Mouse (Mus musculus) Patski (cell line): ENCODE results near the gene Pi4ka. TPM values are rescaled to one million over a fixed set of nuclear protein-coding genes. Genes with fewer than 3 reads are reported as not detected.

ENCODE experiments used
- ATAC-seq: fragments of 100-300 bp; one replicate; pipeline ENCODE4 v1.8.0; 2021
- CTCF ChIA-PET: fragments of 350-600 bp; sonication (Branson Sonifier 250); formaldehyde crosslinking; loops from one replicate; lab custom pipeline; 2022; ENCODE audit warnings: inconsistent platforms; lab: Charles Lee
- POLR2A ChIA-PET: fragments of 350-600 bp; sonication (Branson Sonifier 250); formaldehyde crosslinking; loops from one replicate; lab custom pipeline; 2022; ENCODE audit warnings: antibody characterized with exemption, inconsistent platforms; lab: Charles Lee
- DNase-seq: peaks from one replicate; pipeline ENCODE4 v3.0.0-alpha.2; 2011; ENCODE audit warnings: low read depth, low spot score
- H3K27me3 ChIP-seq: fragments of 371-371 bp; one replicate; pipeline ENCODE4 v1.5.1; 2021
- CTCF ChIP-seq: fragments of 100-300 bp; IDR thresholded peaks from one replicate; pipeline ENCODE4 v1.5.1; 2021
- in situ Hi-C: fragments of 300-500 bp; cut with MboI; formaldehyde crosslinking; loops from 3 replicates; pipeline ENCODE4 v1.11.1; 2018; ENCODE audit warnings: low pct_unique_long_range_greater_than_20kb, mixed read lengths
- polyA plus RNA-seq: library from polyadenylated mRNA; unstranded; gene quantifications from one replicate; pipeline ENCODE4 v1.2.3, GENCODE M21; 2021

The Pi4ka gene
- polyA plus RNA-seq, 1 experiment from 2014 or later = 81.9 TPM

DNA sequence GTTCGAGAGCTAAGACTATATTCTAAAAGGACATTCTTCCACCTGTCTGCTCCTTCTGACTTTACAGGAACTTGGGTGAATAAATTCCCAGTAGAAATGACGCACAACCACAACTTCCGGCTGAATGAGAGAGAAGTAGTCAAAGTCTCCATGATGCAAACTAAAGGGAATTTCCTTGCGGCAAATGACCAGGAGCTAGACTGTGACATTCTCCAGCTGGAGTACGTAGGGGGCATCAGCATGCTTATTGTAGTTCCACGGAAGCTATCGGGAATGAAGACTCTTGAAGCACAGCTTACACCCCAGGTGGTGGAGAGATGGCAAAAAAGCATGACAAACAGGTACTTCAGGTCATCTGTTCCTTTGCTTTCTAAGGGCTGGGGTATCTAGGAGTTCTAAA, 66.4 kb downstream of the Pi4ka start:
- in situ Hi-C loops = no loop called here
- DNase-seq (no peak), ATAC-seq (no peak)
- CTCF ChIA-PET = interaction anchor here (1.4 kb wide), 1 partner anchor 8 kb away, joined by 3 read pairs; no protein-coding TSS in a partner anchor
- POLR2A ChIA-PET = no interaction called here
- no peaks in the 10 kb centered on the region for H3K27me3 ChIP-seq
- TF ChIP-seq CTCF = no peak

DNA sequence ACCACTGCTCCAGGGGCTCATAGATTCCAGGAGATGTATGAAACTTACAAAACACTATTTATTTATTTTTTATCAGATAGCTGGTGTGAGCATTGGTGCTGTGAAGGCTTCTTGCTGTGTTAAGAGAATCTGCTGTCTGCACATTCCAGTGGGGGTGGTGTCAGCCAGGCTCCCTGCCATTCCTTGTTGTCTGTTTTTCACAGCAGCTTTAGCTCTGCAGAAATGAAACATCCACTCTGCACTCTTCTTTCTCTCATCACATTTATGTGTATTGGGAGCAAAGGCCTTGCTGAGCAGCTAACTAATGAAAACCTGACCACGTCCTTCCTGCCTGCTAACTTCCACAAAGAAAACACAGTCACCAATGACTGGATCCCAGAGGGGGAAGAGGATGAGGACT, 70.0 kb downstream of the Pi4ka start:
- H3K27me3 ChIP-seq = no peaks in the 10 kb centered on the region
- in situ Hi-C loops = no loop called here
- ChIA-PET CTCF (no interaction called here), POLR2A (no interaction called here)
- ATAC-seq (no peak), DNase-seq (no peak)
- no peak for TF ChIP-seq CTCF

DNA sequence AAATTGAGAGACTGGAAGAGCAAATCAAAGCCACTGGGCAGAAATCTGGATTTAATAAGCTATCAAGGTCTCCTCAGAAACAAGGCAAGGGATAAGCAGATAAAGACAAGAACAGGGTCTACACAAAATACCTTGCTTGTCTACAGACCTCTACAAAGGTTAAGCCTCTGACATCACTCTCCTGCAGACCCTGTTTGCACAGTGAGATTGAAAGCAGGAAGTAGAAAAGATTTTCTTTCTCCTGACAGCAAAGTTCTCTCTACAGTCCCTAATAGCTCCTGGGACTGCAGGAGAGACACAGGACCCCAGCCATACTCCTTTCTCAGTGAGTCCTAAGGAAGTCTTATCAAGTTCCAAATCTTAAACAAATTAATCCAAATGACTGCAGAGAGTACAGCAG, 71.5 kb downstream of the Pi4ka start:
- no peak for TF ChIP-seq CTCF
- no peaks in the 10 kb centered on the region for H3K27me3 ChIP-seq
- DNase-seq (no peak), ATAC-seq (no peak)
- POLR2A ChIA-PET = interaction anchor here (0.6 kb wide), 1 partner anchor 104 kb away, joined by 3 read pairs; no protein-coding TSS in a partner anchor
- in situ Hi-C loops = no loop called here
- CTCF ChIA-PET = no interaction called here

DNA sequence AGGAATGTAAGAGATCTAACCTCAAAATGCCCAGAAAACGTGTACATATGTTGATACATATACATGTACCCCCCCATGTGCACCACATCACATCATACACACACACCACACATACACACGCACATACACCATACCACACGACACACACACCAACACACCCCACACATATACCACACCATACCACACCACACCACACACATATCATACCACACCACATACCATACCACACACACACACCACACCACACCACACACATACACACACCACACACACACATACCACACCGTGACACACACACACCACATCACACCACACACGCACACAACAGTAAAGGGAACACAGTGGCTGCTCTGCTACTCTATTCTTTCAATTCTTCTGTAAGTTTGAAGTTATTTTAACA, 74.3 kb downstream of the Pi4ka start:
- POLR2A ChIA-PET = no interaction called here
- CTCF ChIA-PET = no interaction called here
- DNase-seq (no peak), ATAC-seq (no peak)
- in situ Hi-C loops = no loop called here
- no peak for TF ChIP-seq CTCF
- H3K27me3 ChIP-seq = no peaks in the 10 kb centered on the region

DNA sequence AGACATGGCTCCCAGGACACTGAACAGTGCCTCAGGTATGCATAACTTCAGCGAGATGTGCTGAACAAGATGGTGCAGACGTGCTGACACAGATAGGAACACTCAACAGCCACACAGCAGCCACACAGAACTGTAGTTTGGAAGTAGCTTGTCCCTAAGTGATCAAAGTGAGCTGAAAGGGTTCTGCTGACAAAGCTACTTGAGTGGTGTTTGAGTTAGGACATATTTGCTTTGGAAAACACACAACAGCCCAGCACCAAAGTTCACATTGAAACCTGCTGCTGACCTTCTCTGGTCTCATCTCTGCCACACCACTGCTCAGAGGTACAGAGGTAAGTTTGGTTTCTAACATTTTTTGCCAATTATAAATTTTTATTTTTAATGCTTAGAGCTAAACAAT, 75.0 kb downstream of the Pi4ka start, which contains the start of gene Serpind1:
Gene Serpind1, plus strand, starts transcription at position 256 of the 400 bp plus-strand sequence.
- POLR2A ChIA-PET = no interaction called here
- DNase-seq = no peak
- no peaks in the 10 kb centered on the region for H3K27me3 ChIP-seq
- no peak for ATAC-seq
- CTCF ChIA-PET = no interaction called here
- TF ChIP-seq CTCF = no peak
- in situ Hi-C loops = no loop called here

DNA sequence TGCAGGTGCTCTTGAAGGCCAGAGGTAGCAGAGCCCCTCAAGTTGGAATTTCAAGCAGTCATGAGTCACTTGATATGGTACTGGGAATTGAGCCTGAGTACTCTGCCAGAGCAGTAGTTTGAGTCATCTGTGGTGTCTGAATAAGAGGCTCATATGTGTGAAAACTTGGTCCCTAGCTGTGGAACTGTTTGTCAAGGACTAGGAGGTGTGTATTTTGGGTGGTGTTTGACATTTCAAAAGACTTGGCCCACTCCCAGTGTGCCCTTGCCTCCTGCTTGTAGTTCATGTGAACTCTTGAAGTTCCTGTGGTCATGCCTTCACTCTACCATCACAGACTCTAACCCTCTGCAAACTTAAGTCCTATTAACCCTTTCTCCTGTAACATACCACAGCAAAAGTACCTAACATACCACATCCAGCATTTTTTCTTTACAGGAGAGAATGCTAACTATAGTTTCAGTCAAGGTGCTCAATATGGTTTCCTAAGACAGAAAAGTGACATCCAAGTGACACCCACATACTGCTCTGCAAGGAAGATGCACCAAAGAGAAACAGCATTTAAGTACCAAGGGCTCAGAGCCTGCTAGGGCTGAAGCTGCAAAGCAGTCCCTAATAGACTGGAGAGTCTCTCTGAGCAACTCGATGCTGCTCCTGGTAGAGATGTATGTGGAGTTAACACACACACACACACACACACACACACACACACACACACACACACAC, 76.1 kb downstream of the Pi4ka start:
- CTCF ChIA-PET = no interaction called here
- TF ChIP-seq CTCF = no peak
- POLR2A ChIA-PET = no interaction called here
- no peak for DNase-seq
- no peaks in the 10 kb centered on the region for H3K27me3 ChIP-seq
- in situ Hi-C loops = no loop called here
- ATAC-seq = no peak

DNA sequence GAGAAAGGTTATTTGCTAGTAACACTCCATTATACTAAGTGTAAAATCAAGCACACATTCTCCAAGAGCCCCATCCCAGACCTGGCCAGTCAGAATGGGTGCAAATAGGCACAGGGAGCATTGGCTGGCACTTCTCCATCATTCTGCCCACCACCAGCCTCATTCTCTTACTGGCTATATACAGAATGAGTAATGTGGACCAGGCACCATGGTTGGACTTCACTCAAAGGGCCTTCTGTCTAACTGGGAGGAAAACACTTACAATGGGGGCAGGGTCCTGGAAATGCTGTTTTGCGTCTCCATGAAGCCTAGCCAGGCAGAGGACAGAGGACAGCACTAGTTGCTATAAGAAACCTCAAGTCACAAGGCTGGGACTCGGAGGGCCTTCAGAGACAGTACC, 80.0 kb downstream of the Pi4ka start:
- no peak for DNase-seq
- no peak for TF ChIP-seq CTCF
- no peaks in the 10 kb centered on the region for H3K27me3 ChIP-seq
- POLR2A ChIA-PET = no interaction called here
- no peak for ATAC-seq
- CTCF ChIA-PET = no interaction called here
- in situ Hi-C loops = no loop called here

DNA sequence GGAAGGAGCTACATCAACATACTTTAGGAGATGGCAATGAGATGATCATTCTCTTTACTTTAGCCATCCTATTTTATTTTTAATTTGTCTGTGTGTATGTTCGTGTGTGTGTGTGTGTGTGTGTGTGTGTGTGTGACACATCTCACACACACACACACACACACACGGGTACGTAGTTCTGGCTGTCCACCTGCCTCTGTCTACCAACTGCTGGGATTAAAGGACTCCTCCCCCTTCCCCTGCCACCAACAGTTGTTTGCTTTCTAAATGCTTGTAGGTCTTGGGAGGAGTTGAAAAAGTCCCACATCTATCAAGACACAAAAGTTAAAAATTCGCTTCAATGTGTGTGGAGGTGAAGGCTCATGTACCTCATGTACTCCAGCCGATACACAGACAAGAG, 81.4 kb downstream of the Pi4ka start:
- in situ Hi-C loops = no loop called here
- TF ChIP-seq CTCF = no peak
- CTCF ChIA-PET = interaction anchor here (1.1 kb wide), 1 partner anchor 13 kb away, joined by 4 read pairs; no protein-coding TSS in a partner anchor
- ATAC-seq = no peak
- DNase-seq = no peak
- H3K27me3 ChIP-seq = no peaks in the 10 kb centered on the region
- POLR2A ChIA-PET = no interaction called here

DNA sequence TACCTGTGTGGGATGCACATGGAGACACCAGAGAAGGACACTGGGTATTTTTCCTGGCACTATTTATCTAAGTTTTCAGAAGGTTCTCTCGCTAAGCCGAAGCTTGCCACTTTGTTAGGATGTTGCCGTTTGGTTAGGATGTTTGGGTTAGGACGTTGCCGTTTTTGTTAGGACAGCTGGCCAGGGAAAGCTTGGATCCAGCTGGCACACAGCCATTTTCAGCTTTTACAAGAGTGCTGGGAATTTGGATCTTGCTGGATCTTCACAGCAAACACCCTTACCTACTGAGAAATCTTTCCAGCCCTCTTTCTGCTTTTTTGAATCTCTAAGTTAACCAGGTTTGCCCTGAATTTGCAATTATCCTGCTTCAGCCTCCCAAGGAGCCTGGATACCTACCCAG, 84.6 kb downstream of the Pi4ka start:
- in situ Hi-C loops = no loop called here
- H3K27me3 ChIP-seq = no peaks in the 10 kb centered on the region
- ChIA-PET CTCF (no interaction called here), POLR2A (no interaction called here)
- ATAC-seq (no peak), DNase-seq (no peak)
- no peak for TF ChIP-seq CTCF

DNA sequence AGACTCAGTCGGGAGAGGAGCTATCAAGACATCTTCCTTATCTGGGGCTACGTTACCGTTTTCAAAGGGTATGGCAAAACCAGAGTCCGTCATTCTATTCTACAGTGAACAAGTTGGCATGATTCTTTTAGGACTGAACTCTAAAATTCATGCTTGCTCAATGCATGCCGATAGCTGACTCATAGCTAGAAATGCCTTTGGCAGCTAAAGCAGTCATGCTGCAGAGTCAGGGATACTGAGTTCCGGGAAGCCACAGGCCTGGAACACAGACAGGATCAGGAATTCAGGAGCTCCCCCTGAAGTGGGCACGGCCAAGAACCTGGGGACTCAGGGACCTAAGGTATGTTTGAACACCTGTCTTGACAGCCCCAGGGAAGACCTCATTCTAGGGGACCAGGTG, 89.6 kb downstream of the Pi4ka start:
- ATAC-seq = peak; percentile 82
- no peak for TF ChIP-seq CTCF

DNA sequence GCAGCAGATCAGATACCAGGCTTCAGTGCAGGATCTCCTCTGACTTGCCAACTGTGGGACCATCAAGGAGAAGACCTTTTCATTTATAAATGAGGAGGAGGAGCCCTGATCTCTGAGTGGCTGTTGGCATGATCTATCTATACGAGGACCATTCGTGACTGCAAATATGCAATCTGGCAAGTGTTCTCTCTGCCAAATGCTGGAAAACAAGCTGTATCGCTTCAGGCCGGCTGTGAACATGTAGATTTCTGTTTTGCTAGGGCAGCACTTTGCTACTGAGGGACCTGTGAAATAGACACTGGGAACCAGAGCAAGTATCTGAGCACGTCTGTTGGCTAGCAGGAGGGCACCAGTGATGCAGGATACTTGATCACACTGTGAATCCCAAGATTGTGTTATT, 93.6 kb downstream of the Pi4ka start:
- ATAC-seq = no peak
- no peak for DNase-seq
- in situ Hi-C loops = no loop called here
- CTCF ChIA-PET = interaction anchor here (1.8 kb wide), 1 partner anchor 33 kb away, joined by 3 read pairs; no protein-coding TSS in a partner anchor
- POLR2A ChIA-PET = no interaction called here
- no peak for TF ChIP-seq CTCF
- no peaks in the 10 kb centered on the region for H3K27me3 ChIP-seq

More for the DNA sequence above, 89.6 kb downstream of the Pi4ka start:
- H3K27me3 ChIP-seq = no peaks in the 10 kb centered on the region
- in situ Hi-C loops = no loop called here
- ChIA-PET CTCF (no interaction called here), POLR2A (no interaction called here)
- no peak for DNase-seq

DNA sequence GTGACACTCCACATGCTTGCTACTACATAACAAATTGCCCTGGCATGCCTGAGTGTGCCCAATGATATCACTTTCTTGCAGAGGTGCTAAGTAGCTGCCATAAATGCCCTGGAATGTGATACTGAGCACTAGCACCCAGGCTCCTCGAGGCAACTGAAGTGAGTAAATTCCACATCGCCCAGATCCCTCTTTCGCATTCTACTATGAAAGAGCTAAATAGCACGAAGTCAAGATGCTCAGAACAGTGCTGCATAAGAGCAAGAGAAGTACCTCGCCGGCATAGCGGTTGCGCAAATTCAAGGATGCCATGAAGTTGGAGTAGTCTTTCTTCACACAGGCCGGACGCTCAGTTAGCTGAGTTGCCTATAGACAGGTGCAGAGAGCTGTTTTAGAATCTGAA, 97.1 kb downstream of the Pi4ka start:
- ATAC-seq = no peak
- CTCF ChIA-PET = interaction anchor here (1.1 to 1.8 kb wide), 2 partner anchors 9 to 10 kb away, joined by 4 read pairs; no protein-coding TSS in a partner anchor
- no peaks in the 10 kb centered on the region for H3K27me3 ChIP-seq
- TF ChIP-seq CTCF = no peak
- in situ Hi-C loops = no loop called here
- DNase-seq = no peak
- POLR2A ChIA-PET = no interaction called here
